8 mouse cellular contexts compared by ENCODE assay signal in genomic region chr15:102510110-102510509, GRCm38 (mm10). TPM values are rescaled to one million over a fixed set of nuclear protein-coding genes. Genes with fewer than 3 reads are reported as not detected.
DNase-seq lines count a peak whose midpoint lies in the region; ATAC-seq and TF ChIP-seq lines count a peak whose summit lies in the region.

No protein-coding gene starts in this region.

- ATAC-seq in forebrain, embryonic 14.5 days: peak; percentile 74
- ATAC-seq in liver, embryonic 13.5 days (ENCODE audit: low read depth): no peak; the same call in 1 of the 2 replicates
- ATAC-seq in erythroid progenitor cell, adult 5-6 weeks (replicated peaks; ENCODE audit: low FRiP score, poor library complexity, severe bottlenecking): no peak

- H3K27ac ChIP-seq in layer of hippocampus, adult 2 months: peak overlapping the region; percentile 93
- no peak overlapping the region for H3K27ac ChIP-seq in brown adipose tissue, adult 24 weeks (replicated peaks; ENCODE audit: low read depth, low read length)
- peak overlapping the region; percentile 86 for H3K27ac ChIP-seq in forebrain, embryonic 14.5 days (ENCODE audit: low read depth, low read length)
- H3K27ac ChIP-seq in liver, embryonic 13.5 days: peak overlapping the region; percentile 50; the same call in 1 of the 2 replicates

- H3K4me3 ChIP-seq in layer of hippocampus, adult 2 months: peak overlapping the region; percentile 85
- H3K4me3 ChIP-seq in brown adipose tissue, adult 24 weeks (ENCODE audit: insufficient read depth, low read depth, low read length): peak overlapping the region; percentile 68
- H3K4me3 ChIP-seq in forebrain, embryonic 14.5 days (ENCODE audit: low read depth, low read length): peak overlapping the region; percentile 57
- H3K4me3 ChIP-seq in liver, embryonic 13.5 days (replicated peaks): peak overlapping the region; percentile 68

- peaks cover 28% of the 10 kb centered on the region for H3K36me3 ChIP-seq in forebrain, embryonic 14.5 days (ENCODE audit: control insufficient read depth, insufficient read depth, low read length)
- peaks cover under 1% of the 10 kb centered on the region; the same call in 1 of the 2 replicates for H3K36me3 ChIP-seq in liver, embryonic 13.5 days

- TF ChIP-seq CTCF in layer of hippocampus, adult 2 months (conservative IDR thresholded peaks at IDR 0.05): no peak

- H3K9ac ChIP-seq in forebrain, embryonic 14.5 days (ENCODE audit: low read length): peak overlapping the region; percentile 66
- peak overlapping the region; percentile 70 for H3K9ac ChIP-seq in liver, embryonic 13.5 days

- DNase-seq in layer of hippocampus, adult 2 months (ENCODE audit: low spot score in 2 of 2): no peak
- DNase-seq in layer of hippocampus, adult 9-10 months (ENCODE audit: low spot score): no peak
- peak; percentile 59 for DNase-seq in forebrain, embryonic 14.5 days (ENCODE audit: low spot score)
- no peak for DNase-seq in liver, embryonic 13.5 days
- peak; percentile 38 for DNase-seq in yolk sac, embryonic 10.5 days (ENCODE audit: low spot score)
- DNase-seq in natural killer cell, adult 2 months (ENCODE audit: low spot score in 2 of 2): no peak

- 4% methylated on average over 9 of the region's 9 CpGs for WGBS in forebrain, embryonic 14.5 days
- WGBS in liver, embryonic 13.5 days (ENCODE audit: insufficient replicate concordance): 13% methylated on average over 9 of the region's 9 CpGs

- no peaks in the 10 kb centered on the region; the same call in 1 of the 2 replicates for H3K4me1 ChIP-seq in brown adipose tissue, adult 24 weeks (ENCODE audit: control insufficient read depth, insufficient read depth, insufficient read length, low read length)
- H3K4me1 ChIP-seq in forebrain, embryonic 14.5 days (ENCODE audit: control insufficient read depth, insufficient read depth, low read length): peaks cover 30% of the 10 kb centered on the region
- peaks cover 45% of the 10 kb centered on the region for H3K4me1 ChIP-seq in liver, embryonic 13.5 days (replicated peaks)

- peak overlapping the region; percentile 82 for H3K4me2 ChIP-seq in forebrain, embryonic 14.5 days (ENCODE audit: low read length)
- peak overlapping the region; percentile 97 for H3K4me2 ChIP-seq in liver, embryonic 13.5 days

- H3K27me3 ChIP-seq in forebrain, embryonic 14.5 days (replicated peaks; ENCODE audit: control insufficient read depth, insufficient read depth, low read length): no peaks in the 10 kb centered on the region
- peaks cover 22% of the 10 kb centered on the region for H3K27me3 ChIP-seq in liver, embryonic 13.5 days

- H3K9me3 ChIP-seq in forebrain, embryonic 14.5 days (replicated peaks; ENCODE audit: control insufficient read depth, low read length): no peaks in the 10 kb centered on the region
- no peaks in the 10 kb centered on the region for H3K9me3 ChIP-seq in liver, embryonic 13.5 days (replicated peaks)

RNA-seq across cellular contexts. Expression of gene Gm10337, which starts 6.6 kb away (rescaled TPM):
- total RNA-seq in layer of hippocampus, adult 2 months (2021): not detected
- polyA plus RNA-seq in brown adipose tissue, adult 24 weeks (2012; ENCODE audit: insufficient read depth, insufficient read length, missing spikeins): not detected in 2 replicates
- polyA plus RNA-seq in forebrain, embryonic 14.5 days (2014; fragmentation: Nextera tagmentation; extraction: Ambion mirVana): 13.4 TPM in 1 of 2 replicates, not detected in the other
- not detected in 2 replicates for polyA plus RNA-seq in liver, embryonic 13.5 days (2015; fragmentation: Nextera tagmentation; extraction: Ambion mirVana)
- total RNA-seq in erythroid progenitor cell, adult 5-6 weeks (2015; ENCODE audit: low replicate concordance): not detected in 2 replicates
- not detected in 2 replicates for total RNA-seq in erythroid progenitor cell, adult 5-6 weeks (2017; ENCODE audit: low replicate concordance)

RNA-seq across cellular contexts. Expression of gene Map3k12, which starts 6.8 kb away (rescaled TPM):
- 10 to 100 TPM; 95.0 to 99.9 TPM for total RNA-seq in layer of hippocampus, adult 2 months (2021)
- 1.9 and 2.1 TPM in 2 replicates for polyA plus RNA-seq in brown adipose tissue, adult 24 weeks (2012; ENCODE audit: insufficient read depth, insufficient read length, missing spikeins)
- polyA plus RNA-seq in forebrain, embryonic 14.5 days (2014; fragmentation: Nextera tagmentation; extraction: Ambion mirVana): 28.6 and 36.9 TPM in 2 replicates
- polyA plus RNA-seq in liver, embryonic 13.5 days (2015; fragmentation: Nextera tagmentation; extraction: Ambion mirVana): 1.8 and 2.1 TPM in 2 replicates
- total RNA-seq in erythroid progenitor cell, adult 5-6 weeks (2015; ENCODE audit: low replicate concordance): 0.72 TPM in 1 of 2 replicates, not detected in the other
- 2.6 TPM in 1 of 2 replicates, not detected in the other for total RNA-seq in erythroid progenitor cell, adult 5-6 weeks (2017; ENCODE audit: low replicate concordance)

RNA-seq across cellular contexts. Expression of gene Tarbp2, which starts 7.9 kb away (rescaled TPM):
- 10 to 100 TPM; 36.2 to 37.7 TPM for total RNA-seq in layer of hippocampus, adult 2 months (2021)
- polyA plus RNA-seq in brown adipose tissue, adult 24 weeks (2012; ENCODE audit: insufficient read depth, insufficient read length, missing spikeins): 21.2 and 23.6 TPM in 2 replicates
- polyA plus RNA-seq in forebrain, embryonic 14.5 days (2014; fragmentation: Nextera tagmentation; extraction: Ambion mirVana): 83.9 and 90.7 TPM in 2 replicates
- 52.2 and 55.4 TPM in 2 replicates for polyA plus RNA-seq in liver, embryonic 13.5 days (2015; fragmentation: Nextera tagmentation; extraction: Ambion mirVana)
- 11.5 and 19.7 TPM in 2 replicates for total RNA-seq in erythroid progenitor cell, adult 5-6 weeks (2015; ENCODE audit: low replicate concordance)
- 11.9 and 20.4 TPM in 2 replicates for total RNA-seq in erythroid progenitor cell, adult 5-6 weeks (2017; ENCODE audit: low replicate concordance)

RNA-seq across cellular contexts. Expression of gene Npff, which starts 14.6 kb away (rescaled TPM):
- 1 to 10 TPM; 5.5 TPM for total RNA-seq in layer of hippocampus, adult 2 months (2021)
- polyA plus RNA-seq in brown adipose tissue, adult 24 weeks (2012; ENCODE audit: insufficient read depth, insufficient read length, missing spikeins): 1.2 TPM in 1 of 2 replicates, not detected in the other
- 1.3 and 1.4 TPM in 2 replicates for polyA plus RNA-seq in forebrain, embryonic 14.5 days (2014; fragmentation: Nextera tagmentation; extraction: Ambion mirVana)
- 0.93 and 1.1 TPM in 2 replicates for polyA plus RNA-seq in liver, embryonic 13.5 days (2015; fragmentation: Nextera tagmentation; extraction: Ambion mirVana)
- 9.2 and 12.6 TPM in 2 replicates for total RNA-seq in erythroid progenitor cell, adult 5-6 weeks (2015; ENCODE audit: low replicate concordance)
- 3.3 TPM in 1 of 2 replicates, not detected in the other for total RNA-seq in erythroid progenitor cell, adult 5-6 weeks (2017; ENCODE audit: low replicate concordance)

RNA-seq across cellular contexts. Expression of gene Pcbp2, which starts 39.8 kb away (rescaled TPM):
- total RNA-seq in layer of hippocampus, adult 2 months (2021): 100 to 1,000 TPM; 496 to 505 TPM
- polyA plus RNA-seq in brown adipose tissue, adult 24 weeks (2012; ENCODE audit: insufficient read depth, insufficient read length, missing spikeins): 331 and 338 TPM in 2 replicates
- 187 and 226 TPM in 2 replicates for polyA plus RNA-seq in forebrain, embryonic 14.5 days (2014; fragmentation: Nextera tagmentation; extraction: Ambion mirVana)
- polyA plus RNA-seq in liver, embryonic 13.5 days (2015; fragmentation: Nextera tagmentation; extraction: Ambion mirVana): 91.4 and 92.1 TPM in 2 replicates
- 405 and 484 TPM in 2 replicates for total RNA-seq in erythroid progenitor cell, adult 5-6 weeks (2015; ENCODE audit: low replicate concordance)
- 185 and 238 TPM in 2 replicates for total RNA-seq in erythroid progenitor cell, adult 5-6 weeks (2017; ENCODE audit: low replicate concordance)

Comparison
In these comparisons a context has a peak if more than half of its experiments do, and no peak if none do; other contexts are left out.
1. DNase-seq: peak in forebrain, embryonic 14.5 days (single experiment) and yolk sac, embryonic 10.5 days (single experiment); none in layer of hippocampus, adult 2 months (0 of 2), layer of hippocampus, adult 9-10 months (single experiment), liver, embryonic 13.5 days (single experiment) and natural killer cell, adult 2 months (0 of 2).
2. Peak in every context shown above with its lines, with median percentiles within 50 percentile points of each other: H3K4me3 ChIP-seq.